Mouse (Mus musculus): ENCODE data around the gene Rspo1.
A peak's percentile ranks its signal among the peaks of the same experiment; 100 is the strongest.
"Not testable (repeated sequence)": the region's sequence is repeated elsewhere in the genome, so short reads cannot be mapped to it uniquely, and the experiment has no call there.

Rspo1 gene

DNA sequence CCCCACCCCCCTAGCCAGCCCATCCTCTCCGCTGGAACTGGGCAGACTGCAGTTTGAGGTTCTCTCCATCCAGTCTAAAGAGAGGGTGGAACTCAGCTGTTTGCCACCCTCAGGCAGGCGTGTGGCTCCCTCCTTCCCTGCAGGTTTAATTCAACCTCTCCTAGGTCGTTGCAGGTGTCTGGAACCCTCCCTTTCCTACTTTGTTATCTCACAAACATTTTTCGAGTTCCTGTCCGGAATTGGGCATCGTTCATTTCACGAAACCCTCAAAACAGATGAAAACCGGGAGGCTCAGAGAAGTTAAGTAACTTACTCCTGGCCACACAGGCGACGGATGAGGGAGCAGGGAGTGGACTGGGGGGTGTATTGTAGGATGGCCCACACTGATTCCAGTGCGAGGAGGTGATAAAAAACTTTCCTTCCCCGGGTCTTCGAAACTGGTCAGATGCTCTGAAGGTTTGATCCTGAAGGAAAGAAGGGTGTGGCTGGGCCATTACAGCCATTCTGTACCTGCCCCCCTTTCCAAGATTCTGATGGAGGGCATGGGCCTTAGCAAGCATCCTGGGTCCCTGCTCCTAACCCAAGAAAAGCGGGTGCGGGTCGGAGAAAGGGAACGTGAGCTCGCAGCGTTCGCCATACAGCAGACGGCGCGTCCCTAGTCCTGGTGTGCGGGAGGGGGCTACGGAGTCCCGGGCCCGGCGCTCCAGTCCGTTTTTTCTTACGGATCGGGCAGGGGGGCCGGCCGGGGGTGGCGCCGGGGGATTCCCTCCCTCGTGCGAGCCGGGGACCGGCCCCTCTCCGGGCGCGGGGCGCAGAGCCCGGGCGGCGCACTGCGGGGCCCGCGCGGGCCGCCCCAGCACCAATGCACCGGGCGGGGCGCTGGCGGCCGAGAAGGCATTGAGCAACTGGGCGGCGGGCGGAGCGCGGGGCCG lies at the start of gene Rspo1:
Rspo1 (plus strand) TSS at position 760 of the 932 bp plus-strand sequence.
- peak; percentile 56 for DNase-seq (ENCODE audit: low spot score)

DNA sequence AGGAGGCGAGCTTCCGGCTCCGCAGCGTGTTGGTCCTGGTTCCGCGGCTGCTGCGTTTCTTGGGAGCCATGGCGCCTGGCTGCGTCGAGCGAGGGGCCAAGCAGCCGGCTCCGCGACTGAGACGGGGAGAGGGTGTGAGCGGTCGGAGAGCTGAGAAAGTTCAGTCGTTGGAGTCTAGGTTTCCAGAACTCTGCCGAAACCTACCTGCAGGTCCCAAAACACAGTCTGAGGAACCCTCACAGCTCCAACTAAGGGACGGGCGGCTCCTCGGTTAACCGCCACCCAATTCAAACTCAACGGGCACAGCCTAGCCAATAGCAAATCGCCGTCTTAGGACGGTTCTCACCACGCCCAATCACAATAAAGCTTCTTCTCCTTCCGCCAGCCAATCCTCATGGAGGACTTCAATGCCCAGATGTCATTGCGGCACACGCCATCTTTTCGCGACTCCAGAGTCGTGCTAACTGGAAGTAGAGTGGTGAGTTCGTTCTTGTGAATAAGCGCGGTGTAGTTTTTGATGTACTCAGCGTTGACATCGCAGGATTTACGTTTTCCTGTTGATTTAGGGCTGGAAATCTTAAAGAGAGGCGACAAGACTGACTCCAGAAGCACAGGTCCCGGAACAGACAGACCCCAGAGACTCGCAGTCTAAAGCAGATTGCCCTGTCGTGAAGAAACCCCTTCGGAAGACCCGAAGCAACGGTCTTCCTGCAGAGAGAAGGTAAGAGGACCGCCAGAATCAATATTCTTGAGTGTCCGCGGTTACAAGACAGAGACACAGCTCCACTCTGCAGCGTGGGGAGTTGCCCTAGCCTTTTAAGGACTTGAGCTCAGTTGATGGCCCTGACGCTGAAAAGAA lies 49.4 kb upstream of the Rspo1 start, which contains the start of gene 9930104L06Rik:
9930104L06Rik (plus strand) TSS at position 436 of the 859 bp plus-strand sequence.
- DNase-seq (ENCODE audit: low spot score) = peak; percentile 100

DNA sequence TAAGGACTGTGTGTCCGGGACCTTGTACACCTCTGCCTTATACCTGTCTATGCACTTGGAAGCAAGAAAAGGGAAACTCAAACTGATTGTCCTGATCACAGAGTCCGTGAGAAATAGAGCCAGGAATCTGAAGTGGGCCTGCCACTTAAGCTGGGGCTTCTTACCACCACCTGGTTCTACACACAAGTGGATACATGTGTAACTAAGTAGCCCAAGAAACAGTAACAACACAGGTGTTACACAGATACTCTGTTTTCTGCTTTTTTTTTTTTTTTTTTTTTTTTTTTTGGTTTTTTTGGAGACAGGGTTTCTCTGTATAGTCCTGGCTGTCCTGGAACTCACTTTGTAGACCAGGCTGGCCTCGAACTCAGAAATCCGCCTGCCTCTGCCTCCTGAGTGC lies 47.0 kb upstream of the Rspo1 start, which contains the start of gene Cdca8:
Cdca8 (minus strand) TSS at position 101 of the 400 bp plus-strand sequence.
- not testable (repeated sequence) for DNase-seq (ENCODE audit: low spot score)

DNA sequence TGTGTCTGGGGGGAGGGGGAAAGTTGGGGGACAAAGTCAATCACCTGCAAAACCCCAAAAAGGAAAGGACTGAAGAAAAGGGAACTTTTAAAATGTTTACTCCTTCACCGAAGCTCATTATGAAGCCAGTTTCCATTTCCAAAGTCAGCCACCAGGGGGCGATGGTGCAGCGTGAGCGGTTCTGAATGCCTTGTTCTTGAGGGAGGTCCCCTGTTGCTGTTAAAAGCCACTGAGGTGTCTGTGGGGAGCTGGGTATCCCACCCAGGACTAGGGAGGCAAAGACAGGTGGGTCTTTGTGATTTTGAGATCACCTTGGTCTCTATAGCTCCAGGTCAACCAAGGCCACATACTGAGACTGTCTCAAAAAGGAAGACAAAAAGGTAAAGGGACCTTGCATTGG lies 43.2 kb upstream of the Rspo1 start:
- peak; percentile 90 for DNase-seq (ENCODE audit: low spot score)

DNA sequence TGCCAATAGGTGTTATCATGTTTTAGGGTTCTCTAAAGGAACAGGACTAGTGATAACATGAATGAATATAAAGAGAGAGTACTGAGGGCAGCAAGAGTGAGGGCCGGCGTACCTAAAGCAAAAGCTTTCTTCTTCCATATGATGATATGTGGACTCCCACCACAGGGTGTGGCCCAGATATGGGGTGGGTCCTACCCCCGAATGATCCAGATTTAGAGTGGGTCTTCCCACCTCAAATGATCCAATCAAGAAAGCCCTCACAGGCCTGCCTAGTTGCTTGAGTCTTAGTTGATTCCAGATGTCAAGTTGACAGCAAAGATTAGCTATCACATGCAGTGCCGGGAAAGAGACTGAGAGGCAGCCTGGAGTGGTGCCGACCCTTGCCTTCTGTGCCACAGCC lies 42.4 kb upstream of the Rspo1 start:
- DNase-seq (ENCODE audit: low spot score) = no peak

DNA sequence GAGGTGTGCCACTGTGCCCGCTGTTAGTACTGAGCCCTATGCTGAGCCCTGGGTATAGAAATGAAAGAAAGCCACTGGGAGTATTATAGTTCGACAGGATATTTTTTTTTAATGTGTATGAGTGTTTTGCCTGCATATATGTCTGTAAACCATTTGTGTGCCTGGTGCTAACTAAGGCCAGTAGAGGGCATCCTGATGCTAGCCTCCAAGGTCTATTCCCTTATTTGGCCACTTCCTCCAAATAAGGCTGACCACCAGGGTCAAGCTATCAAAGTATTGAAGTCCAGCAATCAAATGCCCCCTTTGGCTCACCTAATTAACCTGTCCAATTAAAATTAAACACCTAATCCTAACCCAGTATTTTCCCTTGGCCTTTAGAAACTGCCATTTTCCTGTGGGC lies 41.3 kb upstream of the Rspo1 start:
- DNase-seq (ENCODE audit: low spot score) = peak; percentile 66

DNA sequence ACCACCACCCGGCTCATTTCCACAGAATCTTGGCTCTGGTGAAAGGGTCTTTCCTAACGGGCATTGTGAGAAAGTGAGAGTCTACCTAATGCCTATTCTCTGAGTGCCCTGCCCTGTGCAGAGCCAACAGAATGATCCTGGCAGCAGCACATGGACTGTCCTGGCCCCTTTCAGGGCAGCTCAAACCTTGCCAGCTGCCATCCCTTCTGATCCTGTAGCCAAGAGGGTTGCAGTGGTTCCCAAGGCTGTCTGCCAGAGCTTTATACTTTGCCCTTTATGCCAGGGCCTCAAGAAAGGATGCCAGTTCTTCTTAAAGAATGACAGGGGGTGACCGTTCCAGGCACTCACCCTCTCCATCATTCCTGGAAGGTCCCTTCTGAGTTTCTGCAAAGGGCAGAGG lies 36.7 kb upstream of the Rspo1 start:
- no peak for DNase-seq (ENCODE audit: low spot score)

DNA sequence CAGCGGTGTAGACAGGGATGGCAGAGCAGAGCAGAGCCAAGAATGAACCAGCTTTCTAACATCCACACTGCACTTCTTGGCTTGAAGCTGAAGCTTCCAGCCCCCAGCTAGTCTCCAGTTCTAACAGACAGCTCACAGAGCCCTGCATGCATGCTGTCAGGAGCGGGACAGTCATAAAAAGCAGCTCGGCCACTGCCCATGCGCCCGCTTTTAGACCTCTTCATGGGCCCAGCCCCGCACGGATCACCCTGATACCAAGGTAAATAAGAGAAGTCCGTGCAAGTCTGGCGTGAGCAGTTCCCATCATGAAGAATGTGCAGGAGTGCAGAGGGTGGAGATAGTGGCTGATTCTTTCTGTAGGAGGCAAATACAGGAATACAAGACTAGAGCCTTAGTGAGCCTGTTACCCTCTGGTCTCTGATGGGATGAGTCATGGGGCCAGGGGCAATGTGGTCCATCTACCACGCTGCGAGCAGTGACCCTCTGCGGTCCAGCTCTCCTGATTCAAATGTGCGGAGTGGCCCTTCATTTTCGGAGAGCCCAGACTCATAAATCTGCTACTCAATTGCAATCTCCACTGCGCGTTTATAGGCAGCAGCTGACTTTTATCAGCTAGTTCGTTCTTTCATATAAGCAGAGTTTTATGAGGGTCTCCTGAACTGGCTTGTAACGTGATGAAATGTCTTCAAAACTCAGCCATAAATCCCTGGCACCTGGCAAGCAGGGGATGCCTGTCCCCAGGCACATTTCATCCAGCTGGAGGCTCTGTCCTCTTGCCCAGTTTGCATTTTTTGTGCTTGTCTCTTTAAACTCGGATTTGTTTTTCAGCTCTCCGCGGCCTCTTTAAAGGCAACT lies 35.8 kb upstream of the Rspo1 start:
- DNase-seq (ENCODE audit: low spot score) = no peak

DNA sequence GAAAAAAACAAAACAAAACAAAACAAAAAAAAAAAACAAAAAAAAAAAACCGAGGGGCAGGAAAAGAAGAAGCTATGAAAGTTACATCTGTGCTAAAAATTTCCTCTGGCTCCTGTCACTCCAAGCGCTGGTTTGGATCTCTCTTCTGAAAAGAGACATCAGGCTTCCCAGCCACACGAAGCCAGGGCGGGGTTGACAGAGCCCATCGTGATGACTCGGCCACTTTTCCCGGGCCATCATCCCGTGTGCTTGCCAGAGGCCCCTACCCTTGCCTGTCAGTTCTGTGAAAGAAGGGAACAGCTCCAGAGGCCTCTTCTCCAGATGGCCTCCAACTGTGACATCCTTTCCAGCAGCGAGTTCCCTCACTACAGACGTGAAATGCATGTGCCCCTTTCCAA lies 35.2 kb upstream of the Rspo1 start:
- no peak for DNase-seq (ENCODE audit: low spot score)

DNA sequence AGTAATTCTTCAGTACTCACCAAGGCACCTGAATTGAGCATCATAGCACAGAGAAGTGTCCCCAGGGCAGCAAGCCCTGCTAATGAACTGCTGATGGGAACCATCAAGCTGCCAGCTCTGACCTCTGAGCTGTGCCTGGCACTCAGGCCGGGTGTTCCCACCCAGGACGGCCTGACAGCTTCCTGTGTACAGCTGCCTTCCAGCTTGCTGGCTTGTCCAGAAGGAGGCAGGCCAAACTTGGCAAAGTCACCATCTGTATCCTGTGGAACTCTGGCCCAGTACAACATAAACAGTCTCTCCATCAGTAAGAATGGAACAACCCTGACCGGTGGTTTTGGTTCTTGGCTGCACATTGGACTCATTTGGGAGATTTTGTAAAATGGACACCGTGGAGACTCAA lies 32.7 kb upstream of the Rspo1 start:
- no peak for DNase-seq (ENCODE audit: low spot score)

DNA sequence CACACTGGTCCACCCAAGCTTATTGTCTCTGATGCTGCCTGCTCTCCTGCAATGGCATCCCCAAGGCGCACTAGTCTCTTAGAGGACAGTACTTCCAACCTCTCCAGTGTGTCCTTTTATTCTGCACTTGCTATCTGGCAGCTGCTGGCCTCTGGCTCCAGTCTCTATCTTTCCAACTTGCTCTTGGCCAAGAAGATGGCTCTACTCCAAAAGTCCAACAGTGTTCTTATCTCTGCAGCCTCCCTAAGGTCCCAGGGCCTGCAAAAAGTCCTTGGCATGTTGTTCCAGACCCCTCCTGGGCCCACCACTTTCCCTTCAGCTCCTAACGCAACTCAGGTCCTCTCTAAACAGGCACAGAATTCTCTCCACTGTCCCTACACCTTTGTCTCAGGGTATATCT lies 28.9 kb upstream of the Rspo1 start:
- DNase-seq (ENCODE audit: low spot score) = no peak

DNA sequence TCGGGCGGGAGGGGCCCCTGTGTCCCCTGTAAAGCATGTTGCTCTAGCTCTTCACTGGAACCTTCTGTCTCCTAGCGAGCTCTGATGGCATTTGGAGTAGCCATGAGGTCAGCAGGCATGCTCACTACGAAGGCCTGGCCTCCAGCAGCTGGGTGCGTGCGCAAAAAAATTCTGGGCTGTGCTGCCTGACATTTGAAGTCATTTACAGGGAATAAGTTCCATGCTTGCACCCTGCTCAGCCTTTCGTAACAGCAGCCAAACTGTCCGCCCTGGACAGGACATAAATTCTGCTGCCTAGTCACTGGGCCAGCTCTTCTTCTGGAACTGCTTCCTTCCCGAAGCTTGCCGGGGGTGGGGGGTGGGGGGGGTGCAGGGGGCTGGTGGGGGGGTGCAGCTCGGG lies 27.2 kb upstream of the Rspo1 start:
- DNase-seq (ENCODE audit: low spot score) = no peak

DNA sequence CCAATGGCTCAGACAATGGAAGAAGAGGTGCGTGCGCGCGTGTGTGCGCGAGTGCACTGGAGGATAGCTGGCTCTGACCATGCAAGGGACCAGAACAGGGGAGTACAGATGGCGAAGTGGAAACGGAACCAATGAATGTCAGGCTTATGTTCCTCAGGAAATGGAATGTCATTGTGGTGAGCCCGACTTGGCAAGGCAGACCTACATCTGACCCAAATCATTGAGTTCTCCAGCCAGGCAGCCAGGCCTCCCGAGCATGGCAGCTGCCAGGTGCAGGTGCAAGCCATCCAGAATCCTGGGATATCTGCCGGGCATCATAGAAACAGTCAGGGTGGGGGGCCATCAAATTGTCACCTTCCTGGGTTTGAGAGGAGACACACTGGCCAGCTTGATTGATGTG lies 25.3 kb upstream of the Rspo1 start:
- DNase-seq (ENCODE audit: low spot score) = no peak

DNA sequence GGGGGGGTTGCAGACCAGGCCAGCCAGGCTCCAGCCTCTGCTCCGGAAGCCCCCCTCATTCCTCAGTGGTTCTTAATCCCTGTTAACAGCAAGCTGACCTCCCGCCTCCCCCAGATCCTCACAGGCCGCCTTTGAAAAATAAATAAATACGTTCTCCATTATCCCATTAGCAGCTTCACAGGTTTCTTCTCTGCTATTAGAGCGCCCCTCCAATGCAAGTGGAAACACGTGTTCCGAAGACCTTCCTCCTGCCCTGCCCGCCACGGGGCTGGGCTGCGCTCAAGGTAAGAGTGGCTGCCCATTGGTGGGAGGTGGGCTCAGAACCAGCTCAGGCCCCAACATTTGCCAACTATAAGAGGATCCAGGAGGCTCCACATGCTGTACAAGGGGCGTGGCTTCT lies 23.7 kb upstream of the Rspo1 start:
- no peak for DNase-seq (ENCODE audit: low spot score)

DNA sequence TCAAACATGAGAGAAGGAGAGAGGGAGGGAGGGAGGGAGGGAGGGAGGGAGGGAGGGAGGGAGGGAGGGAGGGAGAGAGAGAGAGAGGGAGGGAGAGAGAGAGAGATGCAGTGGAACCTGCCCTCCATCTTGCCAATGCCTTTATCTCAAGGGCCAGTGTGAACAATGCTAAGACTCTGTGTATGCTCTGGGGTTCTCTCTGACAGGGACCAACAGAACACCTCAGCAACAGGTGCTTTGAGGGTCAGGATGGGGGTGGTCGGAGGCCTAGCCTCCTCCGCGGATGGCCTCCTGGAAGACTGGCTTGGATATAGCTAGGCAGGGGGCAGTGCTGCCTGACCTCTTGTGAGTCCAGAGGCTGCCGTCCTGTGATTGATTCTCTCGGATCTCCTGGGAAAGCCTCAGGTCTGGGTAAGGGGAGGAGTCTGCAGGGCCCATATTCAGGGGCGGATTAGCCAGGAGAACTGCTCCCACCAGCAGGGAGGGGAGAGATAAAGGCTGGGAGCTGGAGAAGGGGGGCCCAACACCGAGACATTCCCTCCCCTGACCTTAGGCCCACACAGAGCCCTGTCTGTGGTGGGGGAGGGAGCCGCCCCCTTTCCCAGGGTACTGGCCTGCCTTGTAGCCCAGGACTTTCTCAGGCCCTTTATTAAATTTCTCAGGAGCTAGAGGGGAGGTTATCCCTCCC lies 21.2 kb upstream of the Rspo1 start:
- DNase-seq (ENCODE audit: low spot score) = peak; percentile 84

DNA sequence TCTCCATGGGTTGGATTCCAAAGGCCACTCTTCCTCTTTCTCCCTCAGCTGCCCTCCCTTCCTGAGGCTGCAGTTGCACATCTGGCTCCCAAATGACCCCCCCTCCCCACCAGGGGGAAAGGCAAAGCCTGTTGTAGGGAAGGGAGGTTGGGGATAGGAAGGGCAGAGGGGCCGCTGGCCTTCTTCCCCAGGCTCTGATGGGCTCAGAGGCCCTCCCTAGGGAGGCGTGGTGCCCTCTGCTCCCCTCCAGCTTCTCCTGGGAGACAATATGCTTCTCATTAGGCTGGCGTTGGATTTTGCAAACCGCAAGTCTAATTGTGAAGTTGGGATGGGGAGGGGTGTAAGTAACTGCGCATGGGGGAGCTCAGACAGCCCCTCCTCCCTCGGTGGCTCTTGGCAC lies 17.5 kb upstream of the Rspo1 start:
- DNase-seq (ENCODE audit: low spot score) = no peak

DNA sequence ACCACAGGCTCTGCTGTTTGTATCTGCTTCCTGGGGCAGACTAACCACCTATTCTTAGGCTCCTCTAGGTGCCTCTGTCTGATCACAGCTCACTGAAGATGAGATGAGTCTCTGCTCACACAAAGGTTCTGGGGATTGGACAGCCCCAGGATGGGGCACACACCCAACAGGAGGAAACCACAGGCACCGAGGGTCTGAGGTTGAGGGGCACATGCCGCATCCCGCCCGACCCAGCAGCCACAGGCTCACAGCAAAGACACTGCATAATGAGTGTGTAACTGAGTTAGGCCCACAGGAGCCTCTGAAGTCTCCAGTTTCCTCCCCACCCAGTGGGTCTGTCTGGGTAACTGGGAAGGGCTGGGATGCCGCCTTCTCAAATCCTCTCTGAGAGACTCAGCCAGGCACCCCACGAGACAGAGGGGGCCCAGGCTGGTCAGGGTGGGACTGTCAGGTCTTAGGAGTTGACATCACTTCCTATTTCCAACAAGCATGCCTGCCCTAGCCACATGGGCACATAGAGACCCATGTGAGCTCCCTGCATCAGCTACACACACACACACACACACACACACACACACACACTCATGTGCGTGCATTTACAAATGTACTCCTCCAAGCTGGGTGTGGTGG lies 16.9 kb upstream of the Rspo1 start:
- no peak for DNase-seq (ENCODE audit: low spot score)

DNA sequence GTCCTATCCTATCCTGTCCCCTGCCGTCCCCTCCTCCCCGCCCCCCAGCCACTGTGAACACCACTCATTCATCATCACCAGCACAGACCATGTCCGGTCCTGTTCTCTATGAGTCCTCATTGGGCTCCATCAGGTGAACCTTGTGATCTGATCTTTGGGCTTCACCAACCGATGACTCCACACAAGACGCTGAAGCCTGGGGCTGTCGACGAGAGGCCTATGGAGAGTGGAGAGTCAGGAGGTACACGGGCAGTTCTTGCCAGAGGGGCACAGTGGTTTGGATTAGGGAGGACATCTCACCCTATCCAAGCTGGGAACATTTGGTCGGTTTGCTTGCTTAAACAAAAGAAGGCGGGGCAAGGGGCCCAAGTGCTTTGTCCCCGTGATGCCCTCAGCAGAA lies 16.0 kb upstream of the Rspo1 start:
- DNase-seq (ENCODE audit: low spot score) = no peak

DNA sequence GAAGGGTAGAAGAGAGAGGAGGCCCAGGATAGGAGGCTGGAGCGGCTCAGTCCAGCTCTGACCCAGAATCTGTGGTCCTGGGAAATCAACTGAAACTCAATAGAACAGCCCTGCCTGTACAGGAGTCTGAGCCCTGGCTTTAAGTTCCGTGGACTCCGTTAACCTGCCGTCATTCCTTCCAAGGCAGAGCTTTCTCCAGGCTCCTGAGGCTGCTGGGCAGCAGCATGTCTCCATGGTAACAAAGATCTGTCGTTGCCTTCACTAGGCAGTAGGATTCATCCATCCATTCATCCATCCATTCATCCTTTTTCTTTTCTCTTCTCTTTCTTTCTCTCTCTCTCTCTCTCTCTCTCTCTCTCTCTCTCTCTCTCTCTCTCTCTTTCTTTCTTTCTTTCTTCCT lies 15.6 kb upstream of the Rspo1 start:
- DNase-seq (ENCODE audit: low spot score) = no peak

DNA sequence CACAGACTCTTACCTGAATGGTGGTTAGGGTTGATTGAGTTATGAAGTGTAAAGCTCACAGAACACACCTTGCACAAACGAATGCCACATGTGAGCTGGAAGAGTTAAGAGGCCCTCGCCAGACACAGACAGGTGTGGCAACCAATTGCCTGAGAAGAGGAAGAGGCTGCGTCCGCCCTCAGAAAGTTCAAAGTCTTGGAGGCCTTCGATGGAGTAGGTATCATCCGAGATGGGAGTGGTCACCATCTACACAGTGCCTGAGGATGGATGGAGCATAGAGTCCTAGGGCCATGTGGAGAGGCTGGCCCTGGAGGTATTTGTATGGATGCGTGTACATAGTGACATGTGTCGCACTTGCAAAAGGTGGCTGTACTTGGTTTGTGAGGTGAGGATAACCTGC lies 15.1 kb upstream of the Rspo1 start:
- no peak for DNase-seq (ENCODE audit: low spot score)

DNA sequence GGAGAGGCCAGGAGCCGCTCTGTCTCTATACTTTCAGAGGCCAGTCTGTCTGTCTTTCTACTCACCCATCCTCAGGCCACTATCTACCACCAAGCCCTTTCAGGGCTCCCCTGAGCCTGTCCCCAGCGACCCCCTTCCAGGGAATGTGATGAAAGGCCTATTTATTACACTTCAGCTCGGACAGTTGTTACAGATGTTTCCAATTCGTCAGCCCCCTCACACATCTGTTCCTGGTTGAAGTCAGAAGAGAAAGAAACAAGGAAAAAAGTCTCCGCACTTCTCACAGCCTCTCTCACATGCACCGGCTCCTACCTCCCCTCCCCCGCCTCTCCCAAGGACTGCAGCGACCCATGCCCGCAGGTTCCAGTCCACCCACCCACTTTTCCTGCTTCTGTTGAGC lies 13.9 kb upstream of the Rspo1 start:
- peak; percentile 71 for DNase-seq (ENCODE audit: low spot score)
